Mouse (Mus musculus) lung, postnatal 0 days (tissue): Measurements from ENCODE around the gene Slamf1.

ENCODE experiments used
- CTCF ChIP-seq: IDR thresholded peaks from 2 replicates; pipeline ENCODE4 v1.5.1; 2016; ENCODE audit warnings: antibody characterized with exemption, mild to moderate bottlenecking
- EP300 ChIP-seq: IDR thresholded peaks from 2 replicates; pipeline ENCODE4 v1.6.1; 2016; ENCODE audit warnings: antibody characterized with exemption, mild to moderate bottlenecking, control low read depth

DNA sequence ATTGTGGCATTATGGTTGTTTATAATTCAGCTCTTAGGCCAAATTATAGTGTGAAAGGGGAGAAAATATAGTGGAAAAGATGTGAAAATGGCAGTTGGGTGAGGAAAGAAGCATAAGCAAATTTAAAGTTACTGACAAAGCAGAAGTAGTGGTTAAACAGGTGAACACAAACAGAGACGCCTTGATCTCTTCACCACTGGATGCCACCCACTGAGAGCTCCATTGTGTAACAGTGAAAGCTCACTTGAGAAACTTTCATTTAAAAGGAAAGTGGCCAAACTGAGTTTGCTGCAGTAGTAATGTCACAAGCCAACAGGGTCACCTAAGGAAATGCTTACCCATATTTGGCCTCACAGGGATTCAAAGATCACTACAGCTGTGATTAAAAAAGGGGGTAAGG lies 54.4 kb downstream of the Slamf1 start:
- TF ChIP-seq CTCF (no peak), EP300 (no peak)
